Mouse (Mus musculus) embryonic facial prominence, embryonic 14.5 days (tissue): ENCODE data around the gene Cdhr2. TPM values are rescaled to one million over a fixed set of nuclear protein-coding genes. Genes with fewer than 3 reads are reported as not detected.

Experiments used
- ATAC-seq: fragments of 200-750 bp; cut with Nextera tagmentation; 2 replicates; pipeline ENCODE4 v1.8.0; 2017; ENCODE audit warnings: low read depth, moderate number of reproducible peaks, moderate TSS enrichment
- DNase-seq: peaks from one replicate; pipeline ENCODE4 v3.0.0-alpha.2; 2015; ENCODE audit warnings: low spot score
- H3K27ac ChIP-seq: fragments of 300-500 bp; sonication (generic); replicated peaks from 2 replicates; pipeline ENCODE4 v1.5.1; 2014; ENCODE audit warnings: low read depth, mild to moderate bottlenecking, low read length, moderate library complexity
- H3K27me3 ChIP-seq: fragments of 300-500 bp; sonication (generic); replicated peaks from 2 replicates; pipeline ENCODE4 v1.6.1; 2014; ENCODE audit warnings: low read length; ENCODE audit not compliant: control insufficient read depth, insufficient read depth
- H3K36me3 ChIP-seq: fragments of 300-500 bp; sonication (generic); 2 replicates; pipeline ENCODE4 v1.6.1; 2014; ENCODE audit warnings: low read length, mixed read lengths; ENCODE audit not compliant: control insufficient read depth, insufficient read depth
- H3K4me1 ChIP-seq: fragments of 300-500 bp; sonication (generic); 2 replicates; pipeline ENCODE4 v1.6.1; 2014; ENCODE audit warnings: antibody characterized with exemption, low read length; ENCODE audit not compliant: control insufficient read depth, insufficient read depth
- H3K4me2 ChIP-seq: fragments of 300-500 bp; sonication (generic); 2 replicates; pipeline ENCODE4 v1.6.1; 2014; ENCODE audit warnings: low read depth, mild to moderate bottlenecking, low read length, moderate library complexity, mixed read lengths
- H3K4me3 ChIP-seq: fragments of 300-500 bp; sonication (generic); 2 replicates; pipeline ENCODE4 v1.5.1; 2014; ENCODE audit warnings: low read depth, mild to moderate bottlenecking, low read length
- H3K9ac ChIP-seq: fragments of 300-500 bp; sonication (generic); 2 replicates; pipeline ENCODE4 v1.6.1; 2014; ENCODE audit warnings: low read depth, mild to moderate bottlenecking, low read length, moderate library complexity, mixed read lengths
- H3K9me3 ChIP-seq: fragments of 300-500 bp; sonication (generic); 2 replicates; pipeline ENCODE4 v1.6.1; 2016; ENCODE audit warnings: low read length; ENCODE audit not compliant: control insufficient read depth
- WGBS: fragments of 180-500 bp; shearing (Covaris S2); extraction: QIAGEN DNeasy Blood & Tissue Kit; methylation state at CpG from one replicate; pipeline ENCODE4 v1.1.7; 2014; 5-methylcytosine and 5-hydroxymethylcytosine counted together
- polyA plus RNA-seq: library from polyadenylated mRNA; unstranded; fragments of >200 nt; fragmentation: Nextera tagmentation; extraction: Ambion mirVana; gene quantifications from 2 replicates; pipeline ENCODE4 v1.2.1, GENCODE M21; 2014

The Cdhr2 gene
- polyA plus RNA-seq, 1 experiment from 2014 or later, result 0.04 TPM

GRCm38 (mm10) chr13:54687575-54688424 lies 13.5 kb upstream of the Cdhr2 start:
- H3K4me2 ChIP-seq, result peak overlapping the region; percentile 76
- DNase-seq (peak; percentile 97), ATAC-seq (peak; percentile 91)
- peaks cover 36% of the 10 kb centered on the region for H3K4me1 ChIP-seq
- H3K9me3 ChIP-seq, result no peaks in the 10 kb centered on the region
- peak overlapping the region; percentile 97 for H3K27ac ChIP-seq
- H3K27me3 ChIP-seq, result no peaks in the 10 kb centered on the region
- peak overlapping the region; percentile 91 for H3K9ac ChIP-seq
- H3K36me3 ChIP-seq, result peaks cover 18% of the 10 kb centered on the region
- H3K4me3 ChIP-seq, result peak overlapping the region; percentile 97
- WGBS, result under 1% methylated on average over 44 of the region's 82 CpGs

GRCm38 (mm10) chr13:54690151-54690740 lies 11.0 kb upstream of the Cdhr2 start:
- ATAC-seq (no peak), DNase-seq (no peak)
- no peak overlapping the region for H3K9ac ChIP-seq
- H3K9me3 ChIP-seq, result no peaks in the 10 kb centered on the region
- no peak overlapping the region for H3K4me2 ChIP-seq
- H3K36me3 ChIP-seq, result no peaks in the 10 kb centered on the region
- H3K27me3 ChIP-seq, result no peaks in the 10 kb centered on the region
- no peak overlapping the region for H3K27ac ChIP-seq
- 93% methylated on average over 8 of the region's 8 CpGs for WGBS
- H3K4me1 ChIP-seq, result peaks cover 33% of the 10 kb centered on the region
- no peak overlapping the region for H3K4me3 ChIP-seq

GRCm38 (mm10) chr13:54691737-54692136 lies 9.5 kb upstream of the Cdhr2 start:
- Histone ChIP-seq H3K9ac (peak overlapping the region; percentile 94; the same call in 1 of the 2 replicates), H3K27ac (no peak overlapping the region), H3K4me3 (0 out of 2 replicates have a peak overlapping the region, but pooled peaks have one; percentile 2), H3K9me3 (no peaks in the 10 kb centered on the region), H3K36me3 (no peaks in the 10 kb centered on the region), H3K27me3 (no peaks in the 10 kb centered on the region), H3K4me2 (peak overlapping the region; percentile 93), H3K4me1 (peaks cover 21% of the 10 kb centered on the region)
- ATAC-seq, result no peak
- no peak for DNase-seq

- Histone ChIP-seq H3K36me3 (no peaks in the 10 kb centered on the region), H3K9ac (peak overlapping the region; percentile 94), H3K4me1 (peaks cover 21% of the 10 kb centered on the region), H3K27me3 (no peaks in the 10 kb centered on the region), H3K9me3 (no peaks in the 10 kb centered on the region), H3K4me2 (peak overlapping the region; percentile 93), H3K4me3 (peak overlapping the region; percentile 98), H3K27ac (peak overlapping the region; percentile 84)
- ATAC-seq (no peak), DNase-seq (no peak)
- 13% methylated on average over 21 of the region's 21 CpGs for WGBS
Measured at GRCm38 (mm10) chr13:54692711-54693557, 8.3 kb upstream of the Cdhr2 start.

DNA sequence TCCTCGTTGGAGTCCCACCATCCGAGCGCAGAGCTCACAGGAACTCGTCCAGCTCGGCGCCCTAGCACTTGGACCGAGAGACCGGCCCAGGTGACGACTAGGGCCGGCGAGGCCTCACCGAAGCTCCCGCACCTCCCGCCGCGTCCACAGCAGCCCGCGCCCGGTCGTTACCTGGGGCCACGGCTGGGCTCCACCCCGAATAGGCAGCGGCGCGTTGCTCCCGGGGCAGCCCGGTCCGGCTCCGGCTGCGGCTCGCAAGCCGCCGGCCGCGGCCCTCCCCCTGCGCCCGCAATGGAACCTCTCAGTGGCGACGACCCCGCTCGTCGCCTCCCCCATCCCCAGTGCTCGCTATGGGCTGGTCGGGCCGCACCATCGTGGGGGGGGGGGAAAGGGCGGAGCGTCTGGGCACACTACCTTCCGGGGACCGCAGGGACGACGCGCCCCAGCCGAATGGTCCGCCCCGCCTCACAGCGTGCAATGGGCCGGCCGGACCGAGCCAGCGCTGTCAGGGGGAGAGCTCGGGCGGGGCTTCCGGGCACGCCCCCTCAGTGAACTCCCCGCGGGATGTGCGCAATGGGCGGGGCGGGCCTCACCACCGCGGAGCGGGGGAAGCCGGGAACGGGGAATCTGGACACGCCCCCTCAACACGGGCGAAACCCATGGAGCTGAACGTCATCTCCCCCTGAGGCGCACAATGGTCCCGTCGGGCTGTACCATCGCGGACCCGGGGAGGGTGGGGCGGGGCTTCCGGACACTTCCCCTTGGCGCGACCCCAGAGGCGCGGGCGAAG lies 7.5 kb upstream of the Cdhr2 start, which contains the start of gene Rnf44:
Gene Rnf44 (minus strand): TSS at position 350 of the 790 bp plus-strand sequence.
- Histone ChIP-seq H3K36me3 (no peaks in the 10 kb centered on the region), H3K4me3 (peak within 1 kb of the TSS; percentile 98)

DNA sequence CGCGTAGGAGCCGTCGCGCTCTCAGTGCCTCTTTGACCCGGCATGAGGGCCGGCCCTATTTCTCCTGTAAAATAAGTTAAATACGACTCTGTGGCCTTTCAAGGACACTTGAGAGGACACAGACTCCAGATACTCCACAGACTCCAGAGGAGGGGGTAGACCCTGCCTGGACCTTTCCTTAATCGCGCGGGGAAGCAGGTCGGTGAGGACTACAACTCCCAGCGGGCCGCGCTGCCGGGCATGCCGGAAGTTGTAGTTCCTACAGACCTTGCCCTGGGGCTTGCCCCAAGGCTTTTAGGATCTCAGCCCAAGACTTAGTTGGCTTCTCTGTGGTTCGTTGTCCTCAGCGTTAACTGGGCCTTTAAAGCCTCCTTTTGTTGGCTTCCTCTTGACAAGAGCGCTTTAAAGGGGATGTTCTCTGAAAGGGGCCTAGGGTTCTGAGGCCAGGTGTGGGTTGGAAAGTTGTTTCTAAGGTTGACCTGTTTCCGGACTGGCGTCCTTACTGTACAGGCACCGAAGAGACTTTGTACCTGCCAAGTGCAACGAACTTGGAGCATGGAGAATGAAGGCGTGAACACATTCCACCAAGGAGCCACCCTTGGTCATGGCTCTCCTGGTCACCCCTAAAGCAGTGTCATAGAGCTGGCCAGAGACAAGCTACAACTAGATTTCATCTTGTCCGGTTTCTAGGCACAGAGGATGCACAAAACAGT lies 6.8 kb upstream of the Cdhr2 start:
- Histone ChIP-seq H3K9me3 (no peaks in the 10 kb centered on the region), H3K36me3 (no peaks in the 10 kb centered on the region), H3K27me3 (no peaks in the 10 kb centered on the region), H3K4me3 (peak overlapping the region; percentile 98), H3K4me2 (peak overlapping the region; percentile 53), H3K4me1 (peaks cover 16% of the 10 kb centered on the region), H3K27ac (peak overlapping the region; percentile 85), H3K9ac (peak overlapping the region; percentile 67)
- peak; percentile 75 for ATAC-seq
- no peak for DNase-seq
- 16% methylated on average over 26 of the region's 26 CpGs for WGBS

More for the DNA sequence above, 7.5 kb upstream of the Cdhr2 start, which contains the start of gene Rnf44:
- H3K27me3 ChIP-seq, result no peaks in the 10 kb centered on the region
- H3K9ac ChIP-seq, result peak within 1 kb of the TSS; percentile 94
- peak within 1 kb of the TSS; percentile 93 for H3K4me2 ChIP-seq
- no peaks in the 10 kb centered on the region for H3K9me3 ChIP-seq
- WGBS, result 0% methylated on average over 23 of the region's 92 CpGs
- H3K27ac ChIP-seq, result peak within 1 kb of the TSS; percentile 85
- peak; percentile 98 for DNase-seq
- peak; percentile 99 for ATAC-seq
- H3K4me1 ChIP-seq, result peaks cover 17% of the 10 kb centered on the region

GRCm38 (mm10) chr13:54695479-54696230 lies 5.6 kb upstream of the Cdhr2 start:
- no peak overlapping the region for H3K4me3 ChIP-seq
- H3K4me2 ChIP-seq, result no peak overlapping the region
- no peaks in the 10 kb centered on the region for H3K9me3 ChIP-seq
- DNase-seq, result no peak
- H3K27me3 ChIP-seq, result no peaks in the 10 kb centered on the region
- WGBS, result 90% methylated on average over 11 of the region's 11 CpGs
- H3K36me3 ChIP-seq, result no peaks in the 10 kb centered on the region
- H3K9ac ChIP-seq, result no peak overlapping the region
- peaks cover 16% of the 10 kb centered on the region for H3K4me1 ChIP-seq
- H3K27ac ChIP-seq, result no peak overlapping the region
- ATAC-seq, result no peak
